Mouse (Mus musculus) midbrain, embryonic 16.5 days (tissue): ENCODE measurements around the gene Ccl17. TPM values are rescaled to one million over a fixed set of nuclear protein-coding genes. Genes with fewer than 3 reads are reported as not detected.
"Not testable (repeated sequence)": the region's sequence is repeated elsewhere in the genome, so short reads cannot be mapped to it uniquely, and the experiment has no call there.

Experiments used
- ATAC-seq: fragments of 200-750 bp; cut with Nextera tagmentation; 2 replicates; pipeline ENCODE4 v1.8.0; 2017; ENCODE audit warnings: moderate TSS enrichment
- H3K27ac ChIP-seq: fragments of 300-500 bp; sonication (generic); 2 replicates; pipeline ENCODE4 v1.5.1; 2014; ENCODE audit warnings: mild to moderate bottlenecking, low read length, mixed read lengths
- H3K27me3 ChIP-seq: fragments of 300-500 bp; sonication (generic); 2 replicates; pipeline ENCODE4 v1.6.1; 2014; ENCODE audit warnings: low read depth, low read length, mixed read lengths; ENCODE audit not compliant: control insufficient read depth, insufficient read depth
- H3K36me3 ChIP-seq: fragments of 300-500 bp; sonication (generic); 2 replicates; pipeline ENCODE4 v1.6.1; 2014; ENCODE audit warnings: mild to moderate bottlenecking, low read length, moderate library complexity, mixed read lengths; ENCODE audit not compliant: control insufficient read depth, insufficient read depth
- H3K4me1 ChIP-seq: fragments of 300-500 bp; sonication (generic); 2 replicates; pipeline ENCODE4 v1.6.1; 2014; ENCODE audit warnings: mild to moderate bottlenecking, low read length, mixed read lengths; ENCODE audit not compliant: control insufficient read depth, insufficient read depth
- H3K4me2 ChIP-seq: fragments of 300-500 bp; sonication (generic); 2 replicates; pipeline ENCODE4 v1.6.1; 2014; ENCODE audit warnings: mild to moderate bottlenecking, low read length, mixed read lengths
- H3K4me3 ChIP-seq: fragments of 300-500 bp; sonication (generic); 2 replicates; pipeline ENCODE4 v1.5.1; 2014; ENCODE audit warnings: low read depth, mild to moderate bottlenecking, low read length, moderate library complexity, mixed read lengths
- H3K9ac ChIP-seq: fragments of 300-500 bp; sonication (generic); 2 replicates; pipeline ENCODE4 v1.6.1; 2014; ENCODE audit warnings: low read depth, low read length, mixed read lengths
- H3K9me3 ChIP-seq: fragments of 300-500 bp; sonication (generic); replicated peaks from 2 replicates; pipeline ENCODE4 v1.6.1; 2014; ENCODE audit warnings: mild to moderate bottlenecking, low read length, mixed read lengths; ENCODE audit not compliant: control insufficient read depth, poor library complexity, severe bottlenecking
- WGBS: fragments of 180-500 bp; shearing (Covaris S2); extraction: QIAGEN DNeasy Blood & Tissue Kit; methylation state at CpG from one replicate; pipeline ENCODE4 v1.1.7; 2014; 5-methylcytosine and 5-hydroxymethylcytosine counted together
- polyA plus RNA-seq: library from polyadenylated mRNA; unstranded; fragments of >200 nt; fragmentation: Nextera tagmentation; extraction: Ambion mirVana; gene quantifications from 2 replicates; pipeline ENCODE4 v1.2.1, GENCODE M21; 2015

The Ccl17 gene
- polyA plus RNA-seq, 1 experiment from 2014 or later: 0.40 TPM

- not testable (repeated sequence) for H3K9me3 ChIP-seq, H3K36me3 ChIP-seq, H3K4me2 ChIP-seq, H3K9ac ChIP-seq, H3K27ac ChIP-seq, H3K27me3 ChIP-seq, H3K4me3 ChIP-seq, ATAC-seq
- H3K4me1 ChIP-seq: peaks cover 12% of the 10 kb centered on the region
- WGBS: 95% methylated on average over 13 of the region's 13 CpGs
Observed at GRCm38 (mm10) chr8:94835751-94836150, 25.5 kb downstream of the Ccl17 start.

GRCm38 (mm10) chr8:94836456-94837240 is 26.4 kb downstream of the Ccl17 start:
- no peak for ATAC-seq
- Histone ChIP-seq H3K4me3 (peak overlapping the region; percentile 94; the same call in 1 of the 2 replicates), H3K9ac (no peak overlapping the region), H3K27ac (no peak overlapping the region), H3K4me2 (peak overlapping the region; percentile 94), H3K9me3 (no peaks in the 10 kb centered on the region), H3K36me3 (peaks cover 2% of the 10 kb centered on the region), H3K27me3 (no peaks in the 10 kb centered on the region), H3K4me1 (peaks cover 12% of the 10 kb centered on the region)
- WGBS: 78% methylated on average over 11 of the region's 11 CpGs

GRCm38 (mm10) chr8:94837662-94838574 is 27.7 kb downstream of the Ccl17 start, which contains the start of the genes Coq9 and Ciapin1:
Gene Coq9 (plus strand): TSS chr8:94838321.
Gene Ciapin1 (minus strand): TSS chr8:94838358.
- H3K4me2 ChIP-seq: peak within 1 kb of the TSS; percentile 94
- peak within 1 kb of the TSS; percentile 97 for H3K9ac ChIP-seq
- H3K27ac ChIP-seq: peak within 1 kb of the TSS; percentile 95
- peaks cover 12% of the 10 kb centered on the region for H3K4me1 ChIP-seq
- ATAC-seq: peak; percentile 98
- H3K9me3 ChIP-seq: no peaks in the 10 kb centered on the region
- WGBS: under 1% methylated on average over 82 of the region's 82 CpGs
- H3K27me3 ChIP-seq: no peaks in the 10 kb centered on the region
- H3K36me3 ChIP-seq: no peaks in the 10 kb centered on the region
- H3K4me3 ChIP-seq: peak within 1 kb of the TSS; percentile 94

- peak; percentile 73 for ATAC-seq
- under 1% methylated on average over 24 of the region's 24 CpGs for WGBS
- H3K36me3 ChIP-seq: no peaks in the 10 kb centered on the region
- peak overlapping the region; percentile 95 for H3K27ac ChIP-seq
- peaks cover 12% of the 10 kb centered on the region for H3K4me1 ChIP-seq
- peak overlapping the region; percentile 66 for H3K4me2 ChIP-seq
- no peaks in the 10 kb centered on the region for H3K9me3 ChIP-seq
- peak overlapping the region; percentile 93 for H3K9ac ChIP-seq
- H3K4me3 ChIP-seq: peak overlapping the region; percentile 94
- H3K27me3 ChIP-seq: no peaks in the 10 kb centered on the region
Observed at GRCm38 (mm10) chr8:94838600-94838999, 28.3 kb downstream of the Ccl17 start.

GRCm38 (mm10) chr8:94841183-94841582 is 30.9 kb downstream of the Ccl17 start:
- Histone ChIP-seq H3K4me1 (peaks cover 12% of the 10 kb centered on the region), H3K27ac (no peak overlapping the region), H3K9ac (no peak overlapping the region), H3K9me3 (no peaks in the 10 kb centered on the region), H3K4me2 (no peak overlapping the region), H3K36me3 (0 out of 2 replicates have a peak, but pooled peaks cover 3% of the 10 kb centered on the region), H3K27me3 (no peaks in the 10 kb centered on the region), H3K4me3 (no peak overlapping the region)
- WGBS: 47% methylated on average over 2 of the region's 2 CpGs
- no peak for ATAC-seq

- Histone ChIP-seq H3K27me3 (no peaks in the 10 kb centered on the region), H3K4me3 (no peak overlapping the region), H3K4me1 (no peaks in the 10 kb centered on the region), H3K27ac (no peak overlapping the region), H3K9me3 (no peaks in the 10 kb centered on the region), H3K36me3 (peaks cover 33% of the 10 kb centered on the region), H3K9ac (no peak overlapping the region), H3K4me2 (no peak overlapping the region)
- WGBS: 97% methylated on average over 5 of the region's 5 CpGs
- no peak for ATAC-seq
Observed at GRCm38 (mm10) chr8:94850049-94850448, 39.8 kb downstream of the Ccl17 start.

- H3K9me3 ChIP-seq, H3K9ac ChIP-seq, H3K27ac ChIP-seq, H3K4me3 ChIP-seq, H3K4me2 ChIP-seq, H3K27me3 ChIP-seq, ATAC-seq: not testable (repeated sequence)
- peaks cover 28% of the 10 kb centered on the region for H3K36me3 ChIP-seq
- H3K4me1 ChIP-seq: peaks cover 17% of the 10 kb centered on the region
- 90% methylated on average over 11 of the region's 11 CpGs for WGBS
Observed at GRCm38 (mm10) chr8:94854761-94855160, 44.5 kb downstream of the Ccl17 start.

GRCm38 (mm10) chr8:94857011-94857345 is 46.7 kb downstream of the Ccl17 start:
- 30% methylated on average over 5 of the region's 5 CpGs for WGBS
- no peak; the same call in 1 of the 2 replicates for ATAC-seq
- Histone ChIP-seq H3K27me3 (no peaks in the 10 kb centered on the region), H3K9me3 (no peaks in the 10 kb centered on the region), H3K4me3 (no peak overlapping the region), H3K4me2 (0 out of 2 replicates have a peak overlapping the region, but pooled peaks have one; percentile 17), H3K9ac (no peak overlapping the region; the same call in 1 of the 2 replicates), H3K4me1 (peaks cover 18% of the 10 kb centered on the region), H3K27ac (no peak overlapping the region), H3K36me3 (peaks cover 18% of the 10 kb centered on the region)
